Mouse (Mus musculus) testis, adult 2 months (tissue): ENCODE measurements around the gene Gm10518.

ENCODE experiments used
- CTCF ChIP-seq: fragments of 200-500 bp; IDR thresholded peaks from 2 replicates; pipeline ENCODE4 v1.5.1; 2012; ENCODE audit warnings: low read depth, mild to moderate bottlenecking, inconsistent platforms, low read length, moderate library complexity; ENCODE audit not compliant: control insufficient read depth, insufficient read depth, insufficient replicate concordance
- POLR2A ChIP-seq: fragments of 200-500 bp; IDR thresholded peaks from 2 replicates; pipeline ENCODE4 v1.6.1; 2012; ENCODE audit warnings: low read depth, mild to moderate bottlenecking, inconsistent platforms, low read length, moderate library complexity; ENCODE audit not compliant: control insufficient read depth

DNA sequence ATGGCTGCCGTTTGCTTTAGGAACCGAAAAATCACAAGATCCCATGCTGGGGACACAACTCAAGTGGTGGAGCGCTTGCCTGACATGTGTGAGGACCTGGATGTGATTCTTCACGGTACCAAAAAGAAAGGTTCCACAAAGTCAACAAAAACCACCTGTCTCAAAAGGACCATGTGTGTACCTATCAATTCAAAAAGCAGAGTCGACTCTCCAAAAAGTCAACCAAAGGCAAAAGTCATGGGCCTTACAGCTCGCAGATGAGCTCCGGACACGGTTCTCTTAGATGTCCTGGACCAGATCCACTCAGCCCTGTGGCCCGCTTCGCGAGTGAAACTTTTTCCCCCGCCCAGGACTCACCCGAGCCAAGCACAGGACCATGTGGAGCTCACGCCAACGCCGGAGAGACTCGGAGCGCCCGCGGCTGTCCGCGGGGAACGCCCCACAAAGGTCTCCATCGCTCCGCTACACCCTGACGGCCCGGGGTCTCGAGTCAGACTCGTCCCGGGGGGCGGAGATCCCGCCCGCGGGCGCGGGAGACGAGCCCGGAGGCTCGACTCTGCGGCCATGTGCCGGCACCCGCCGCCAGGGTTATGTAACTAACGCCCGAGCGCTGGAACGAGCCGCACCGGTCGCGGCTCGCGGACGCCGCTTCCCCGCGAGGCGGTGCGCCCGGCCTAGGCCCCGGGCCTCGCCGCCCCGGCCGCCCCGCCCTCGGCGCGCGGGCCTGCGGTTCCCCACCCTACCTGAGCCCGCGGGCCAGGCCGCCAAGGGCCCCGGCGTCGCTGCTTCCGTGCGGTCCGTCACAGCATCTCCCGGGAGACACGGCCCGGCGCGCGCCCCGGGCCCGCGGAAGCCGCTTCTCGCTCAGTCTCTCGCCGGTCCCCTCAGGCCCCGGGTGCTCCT is at the start of gene Gm10518:
- TF ChIP-seq CTCF (no peak), POLR2A (no peak)
